Mouse (Mus musculus) yolk sac, embryonic 10.5 days (tissue): Measurements from ENCODE around the gene Nr6a1.

Source experiments
- DNase-seq: peaks from one replicate; pipeline ENCODE4 v3.0.0-alpha.2; 2017; ENCODE audit warnings: low spot score

Gene Nr6a1

GRCm38 (mm10) chr2:38927115-38927979 is at the start of gene Nr6a1:
Nr6a1 (minus strand) TSS chr2:38927688.
- peak; percentile 69 for DNase-seq

GRCm38 (mm10) chr2:38975941-38976805 is 48.7 kb upstream of the Nr6a1 start:
- DNase-seq, result no peak

DNA sequence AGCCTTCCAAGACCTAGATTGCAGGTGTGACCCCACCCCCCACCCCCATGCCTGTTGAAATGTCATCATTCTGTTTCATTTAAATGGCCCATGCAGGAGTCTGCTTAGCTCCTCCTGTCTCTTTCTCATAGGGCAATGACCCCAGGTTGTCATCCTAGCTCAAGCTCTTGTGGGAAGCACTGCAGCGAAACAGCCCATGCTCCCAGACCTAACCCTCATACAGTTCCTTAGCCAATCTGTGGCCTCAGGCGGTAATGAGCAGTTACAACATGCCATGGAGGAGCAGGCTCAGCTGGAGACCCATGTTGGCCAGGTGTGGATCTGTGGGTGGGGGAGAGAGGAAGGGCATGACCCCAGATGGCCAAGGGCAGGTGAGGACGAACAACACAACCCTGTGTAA is 47.7 kb upstream of the Nr6a1 start:
- DNase-seq, result no peak

GRCm38 (mm10) chr2:38974171-38974570 is 46.7 kb upstream of the Nr6a1 start:
- DNase-seq, result no peak

GRCm38 (mm10) chr2:38973701-38974100 is 46.2 kb upstream of the Nr6a1 start:
- no peak for DNase-seq

GRCm38 (mm10) chr2:38973223-38973622 is 45.7 kb upstream of the Nr6a1 start:
- no peak for DNase-seq

DNA sequence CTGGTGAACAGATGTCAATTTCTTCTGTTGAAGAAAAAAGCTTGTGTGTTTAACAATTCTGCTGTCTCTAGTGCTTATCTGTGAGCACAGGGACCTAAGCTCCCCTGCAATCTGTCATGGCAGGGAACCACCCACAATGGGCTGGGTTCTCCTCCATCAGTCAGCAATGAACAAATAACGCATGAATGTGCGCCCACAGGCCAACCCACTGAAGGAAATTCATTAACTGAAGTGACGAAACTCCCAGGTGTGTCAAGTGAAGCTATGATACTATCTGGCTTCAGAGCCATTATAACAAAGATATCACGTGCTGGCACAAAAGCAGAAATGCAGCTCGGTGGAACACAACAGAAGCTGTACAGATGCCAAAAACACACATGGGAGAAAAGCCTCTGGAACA is 42.6 kb upstream of the Nr6a1 start:
- no peak for DNase-seq

GRCm38 (mm10) chr2:38969650-38970049 is 42.2 kb upstream of the Nr6a1 start:
- DNase-seq, result no peak

DNA sequence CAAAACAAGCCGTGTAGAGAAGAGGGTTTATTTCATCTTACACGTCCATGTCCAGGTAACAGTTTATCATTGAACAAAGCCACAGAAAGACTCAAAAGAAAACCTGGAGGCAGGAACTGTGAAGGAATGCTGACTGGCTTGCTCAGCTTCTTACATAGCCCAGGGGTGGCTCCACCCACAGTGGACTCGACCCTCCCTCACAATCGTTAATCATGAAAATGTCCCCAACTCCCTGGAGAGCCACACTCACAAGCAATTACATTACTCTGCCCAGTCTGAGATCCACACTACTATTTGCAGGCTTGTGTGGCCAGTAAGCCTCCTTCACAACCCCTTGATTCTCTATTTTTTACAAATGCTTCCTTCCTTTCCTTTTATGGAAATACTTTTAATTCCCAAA is 36.7 kb upstream of the Nr6a1 start:
- DNase-seq, result no peak

- DNase-seq, result no peak
Measured at GRCm38 (mm10) chr2:38957671-38958223, 30.3 kb upstream of the Nr6a1 start.

- no peak for DNase-seq
Measured at GRCm38 (mm10) chr2:38956062-38956461, 28.6 kb upstream of the Nr6a1 start.

GRCm38 (mm10) chr2:38953152-38953883 is 25.8 kb upstream of the Nr6a1 start:
- DNase-seq, result no peak

DNA sequence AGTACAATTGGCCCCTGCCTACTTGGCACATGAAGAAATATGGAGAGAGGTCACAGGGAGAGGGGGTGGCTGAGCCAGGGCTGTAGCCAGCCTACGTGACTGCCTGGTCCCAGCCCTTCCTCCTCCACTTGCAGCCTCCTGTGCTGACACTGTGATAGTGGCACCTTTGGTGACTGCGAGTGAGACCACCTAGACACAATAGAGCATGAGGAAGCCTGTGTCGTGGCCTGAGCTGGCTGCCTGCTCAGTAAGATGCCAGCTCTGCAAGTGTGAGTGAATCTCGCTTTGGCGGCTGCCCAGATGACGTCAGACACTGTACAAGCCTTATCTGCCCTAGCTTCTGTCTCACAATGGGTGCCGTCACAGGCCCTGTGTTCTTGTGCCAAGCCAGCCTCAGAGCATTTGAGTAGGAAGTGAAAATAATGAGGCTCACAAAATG is 22.8 kb upstream of the Nr6a1 start:
- DNase-seq, result no peak

DNA sequence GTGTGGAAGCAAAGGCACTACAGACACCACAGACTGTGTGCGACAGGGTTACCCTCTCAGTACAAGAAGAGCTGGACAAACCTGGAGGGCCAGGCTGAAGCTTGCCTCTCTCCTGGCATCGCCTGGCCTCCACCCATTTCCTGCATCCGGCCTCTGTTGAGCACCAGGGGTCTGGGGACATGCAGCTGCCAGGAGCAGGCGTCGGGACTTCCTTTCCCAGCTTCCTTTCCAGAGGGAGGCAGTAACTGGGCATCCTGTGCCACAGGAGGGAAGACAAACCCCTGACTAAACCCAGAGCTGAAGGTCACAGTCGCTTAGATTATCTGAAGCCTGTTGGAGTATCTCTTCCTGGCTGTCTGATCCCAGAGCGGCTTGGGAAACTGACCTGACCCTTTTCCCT is 20.1 kb upstream of the Nr6a1 start:
- no peak for DNase-seq

GRCm38 (mm10) chr2:38944460-38945161 is 17.1 kb upstream of the Nr6a1 start:
- DNase-seq, result no peak

- no peak for DNase-seq
Measured at GRCm38 (mm10) chr2:38943977-38944376, 16.5 kb upstream of the Nr6a1 start.

GRCm38 (mm10) chr2:38943161-38943560 is 15.7 kb upstream of the Nr6a1 start:
- no peak for DNase-seq

DNA sequence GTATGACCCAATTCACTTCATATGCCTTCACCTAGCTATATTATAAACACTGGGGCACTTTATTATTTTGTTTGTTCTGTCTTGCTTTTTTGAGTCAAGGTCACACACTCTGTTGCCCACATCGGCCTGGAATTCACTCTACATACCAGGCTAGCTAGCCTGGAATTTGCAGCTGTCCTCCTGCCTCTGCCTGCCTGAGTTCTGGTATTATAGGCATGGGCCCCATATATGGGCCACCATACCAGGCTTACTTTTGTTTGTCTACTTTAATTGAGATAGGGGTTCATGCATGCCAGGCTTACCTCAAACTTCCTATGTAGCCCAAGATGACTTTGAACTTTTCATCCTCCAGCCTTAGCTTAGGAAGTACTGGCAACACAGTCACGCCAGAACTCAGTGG is 14.4 kb upstream of the Nr6a1 start:
- DNase-seq, result no peak

- no peak for DNase-seq
Measured at GRCm38 (mm10) chr2:38941426-38941825, 13.9 kb upstream of the Nr6a1 start.

DNA sequence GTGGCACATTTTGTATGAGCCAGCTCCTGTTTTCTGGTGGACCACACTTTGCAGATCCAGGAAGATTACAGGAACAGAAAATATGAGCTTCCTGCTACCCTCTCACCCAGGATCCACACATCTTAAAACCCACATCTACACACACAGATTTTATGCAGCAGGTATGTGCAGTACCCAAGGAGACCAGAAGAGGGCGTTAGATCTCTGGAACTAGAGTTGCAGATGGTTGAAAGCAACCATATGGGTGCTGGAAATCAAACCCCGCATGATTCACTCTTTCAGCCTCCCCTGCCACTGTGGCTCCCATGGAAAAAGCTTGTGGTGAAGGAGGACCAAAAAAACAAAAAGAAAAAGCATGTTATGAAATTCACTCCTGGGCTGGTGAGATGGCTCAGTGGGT is 11.6 kb upstream of the Nr6a1 start:
- no peak for DNase-seq

DNA sequence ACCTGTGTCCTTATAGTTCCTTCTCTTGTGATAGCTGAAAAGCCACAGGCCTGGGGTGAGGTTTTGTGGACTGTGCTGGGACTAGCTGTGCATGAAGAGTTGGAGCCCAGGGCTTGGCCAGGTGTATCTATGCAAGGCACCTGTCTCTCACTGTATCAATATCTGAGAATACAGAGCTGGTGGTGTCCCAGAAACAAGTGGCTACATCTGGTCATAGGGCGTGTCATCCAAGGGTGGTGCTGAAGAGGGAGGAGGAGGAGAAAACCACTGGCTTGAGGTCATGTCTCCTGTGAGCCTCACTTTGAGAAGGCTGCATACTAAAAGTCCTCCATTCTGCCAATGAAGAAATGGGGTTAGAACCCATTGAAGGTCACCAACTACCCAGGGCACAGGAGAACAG is 10.5 kb upstream of the Nr6a1 start:
- DNase-seq, result no peak
